Mouse (Mus musculus) liver, adult 2 months (tissue): ENCODE measurements at regions not wholly inside any gene's neighbourhood (a gene's known extent, or its start where the extent isn't known, plus 50 kb on each side); places are given as distances from the start of the nearest gene placed in this dataset.

ENCODE experiments used
- DNase-seq: peaks from one replicate; pipeline ENCODE4 v3.0.0-alpha.2; 2011; ENCODE audit warnings: low read depth, low spot score; ENCODE audit errors: extremely low read depth
- H3K27ac ChIP-seq: fragments of 200-500 bp; replicated peaks from 2 replicates; pipeline ENCODE4 v1.5.1; 2012; ENCODE audit warnings: low read depth, mild to moderate bottlenecking, control low read depth, inconsistent platforms, low read length; ENCODE audit not compliant: insufficient read depth
- H3K27me3 ChIP-seq: fragments of 200-500 bp; 2 replicates; pipeline ENCODE4 v1.6.1; 2012; ENCODE audit warnings: mild to moderate bottlenecking, moderate library complexity, low read length, inconsistent platforms; ENCODE audit not compliant: control insufficient read depth, insufficient read depth
- H3K36me3 ChIP-seq: fragments of 200-500 bp; 2 replicates; pipeline ENCODE4 v1.6.1; 2012; ENCODE audit warnings: low read length, inconsistent platforms; ENCODE audit not compliant: control insufficient read depth, insufficient read depth
- H3K4me1 ChIP-seq: fragments of 200-500 bp; 2 replicates; pipeline ENCODE4 v1.6.1; 2011; ENCODE audit warnings: low read length; ENCODE audit not compliant: control insufficient read depth, insufficient read depth
- H3K4me3 ChIP-seq: fragments of 200-500 bp; 2 replicates; pipeline ENCODE4 v1.5.1; 2011; ENCODE audit warnings: low read depth, mild to moderate bottlenecking, control low read depth, low read length, moderate library complexity; ENCODE audit not compliant: insufficient read depth
- H3K79me2 ChIP-seq: fragments of 200-500 bp; 2 replicates; pipeline ENCODE4 v1.6.1; 2012; ENCODE audit warnings: inconsistent platforms, mild to moderate bottlenecking, low read length, moderate library complexity; ENCODE audit not compliant: control insufficient read depth, insufficient read depth
- H3K9ac ChIP-seq: fragments of 200-500 bp; 2 replicates; pipeline ENCODE4 v1.6.1; 2012; ENCODE audit warnings: low read depth, mild to moderate bottlenecking, control low read depth, inconsistent platforms, low read length
- CTCF ChIP-seq: fragments of 200-500 bp; IDR thresholded peaks from 2 replicates; pipeline ENCODE4 v1.5.1; 2011; ENCODE audit warnings: low read depth, low read length, control low read depth
- POLR2A ChIP-seq: fragments of 200-500 bp; IDR thresholded peaks from 2 replicates; pipeline ENCODE4 v1.6.1; 2011; ENCODE audit warnings: low read length, control low read depth; ENCODE audit not compliant: insufficient read depth; ENCODE audit errors: extremely low read depth
- WGBS: fragments of 180-500 bp; shearing (Covaris S2); methylation state at CpG from one replicate; pipeline ENCODE4 v1.1.7; 2018; 5-methylcytosine and 5-hydroxymethylcytosine counted together

- Histone ChIP-seq H3K9ac (no peak overlapping the region), H3K27ac (no peak overlapping the region), H3K4me1 (no peaks in the 10 kb centered on the region), H3K79me2 (no peaks in the 10 kb centered on the region), H3K27me3 (no peaks in the 10 kb centered on the region), H3K4me3 (no peak overlapping the region), H3K36me3 (no peaks in the 10 kb centered on the region)
- TF ChIP-seq CTCF: no peak
- no peak for TF ChIP-seq POLR2A
- 79% methylated on average over 9 of the region's 9 CpGs for WGBS
- no peak for DNase-seq
These were observed 79.4 kb upstream of the Osmr start for GRCm38 (mm10) chr15:6953970-6954791.

- no peak for DNase-seq
- Histone ChIP-seq H3K79me2 (no peaks in the 10 kb centered on the region), H3K27ac (no peak overlapping the region), H3K4me3 (no peak overlapping the region), H3K9ac (no peak overlapping the region), H3K4me1 (no peaks in the 10 kb centered on the region), H3K27me3 (no peaks in the 10 kb centered on the region), H3K36me3 (no peaks in the 10 kb centered on the region)
- TF ChIP-seq CTCF (no peak), POLR2A (no peak)
- 95% methylated on average over 8 of the region's 8 CpGs for WGBS
These were observed 85.1 kb upstream of the Osmr start for GRCm38 (mm10) chr15:6959911-6960310.

GRCm38 (mm10) chr15:6960753-6961746 lies 86.3 kb upstream of the Osmr start:
- Histone ChIP-seq H3K4me1 (no peaks in the 10 kb centered on the region), H3K79me2 (no peaks in the 10 kb centered on the region), H3K36me3 (no peaks in the 10 kb centered on the region), H3K27me3 (no peaks in the 10 kb centered on the region), H3K27ac (no peak overlapping the region), H3K9ac (no peak overlapping the region), H3K4me3 (no peak overlapping the region)
- 79% methylated on average over 11 of the region's 11 CpGs for WGBS
- TF ChIP-seq POLR2A: no peak
- no peak for TF ChIP-seq CTCF
- no peak for DNase-seq

GRCm38 (mm10) chr15:6964635-6965034 lies 89.9 kb upstream of the Osmr start:
- 89% methylated on average over 4 of the region's 4 CpGs for WGBS
- Histone ChIP-seq H3K27ac (no peak overlapping the region), H3K4me3 (no peak overlapping the region)

GRCm38 (mm10) chr15:6965446-6965845 lies 90.7 kb upstream of the Osmr start:
- H3K9ac ChIP-seq: no peak overlapping the region
- no peak overlapping the region for H3K4me3 ChIP-seq
- H3K36me3 ChIP-seq: no peaks in the 10 kb centered on the region
- DNase-seq: no peak
- WGBS: 77% methylated on average over 4 of the region's 4 CpGs
- H3K4me1 ChIP-seq: no peaks in the 10 kb centered on the region
- H3K79me2 ChIP-seq: no peaks in the 10 kb centered on the region
- H3K27ac ChIP-seq: no peak overlapping the region
- TF ChIP-seq POLR2A (no peak), CTCF (no peak)
- no peaks in the 10 kb centered on the region for H3K27me3 ChIP-seq

More at GRCm38 (mm10) chr15:6964635-6965034, 89.9 kb upstream of the Osmr start:
- Histone ChIP-seq H3K36me3 (no peaks in the 10 kb centered on the region), H3K9ac (no peak overlapping the region), H3K27me3 (no peaks in the 10 kb centered on the region), H3K4me1 (no peaks in the 10 kb centered on the region), H3K79me2 (no peaks in the 10 kb centered on the region)
- no peak for DNase-seq
- TF ChIP-seq POLR2A: no peak
- no peak for TF ChIP-seq CTCF

GRCm38 (mm10) chr15:6974410-6974809 lies 99.6 kb upstream of the Osmr start:
- WGBS: 88% methylated on average over 4 of the region's 4 CpGs
- no peak for TF ChIP-seq CTCF
- no peak for TF ChIP-seq POLR2A
- Histone ChIP-seq H3K4me3 (no peak overlapping the region), H3K9ac (no peak overlapping the region), H3K27me3 (no peaks in the 10 kb centered on the region), H3K79me2 (no peaks in the 10 kb centered on the region), H3K36me3 (no peaks in the 10 kb centered on the region), H3K27ac (no peak overlapping the region), H3K4me1 (no peaks in the 10 kb centered on the region)
- DNase-seq: no peak
